Mouse (Mus musculus): ENCODE results near the gene Layn.

DNA sequence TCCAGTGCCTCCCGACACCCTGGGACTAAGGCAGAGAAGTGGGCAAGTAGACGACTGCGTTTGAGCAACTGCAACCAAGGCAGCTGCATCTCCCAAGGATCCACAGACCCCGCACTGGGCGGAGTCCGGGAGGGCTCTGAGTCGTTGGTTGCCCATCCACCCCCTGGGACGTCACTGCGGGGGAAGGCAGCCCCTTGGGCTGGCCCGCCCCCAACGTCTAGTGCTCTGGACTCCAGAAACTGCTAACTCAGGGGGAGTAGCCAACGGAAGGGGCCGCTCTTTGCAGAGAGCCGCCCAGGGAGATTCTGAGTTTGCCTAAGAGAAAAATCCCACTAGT lies at the start of gene Layn:
- TF ChIP-seq CTCF (conservative IDR thresholded peaks at IDR 0.05; ENCODE audit: low read length) (no peak), NANOG (IDR thresholded peaks at IDR 0.05; ENCODE audit: borderline replicate concordance, low read length) (no peak), POU5F1 (IDR thresholded peaks at IDR 0.05; ENCODE audit: borderline replicate concordance, low read length) (no peak)

Measured in E14TG2a.4 (cell line).